8 mouse cellular contexts compared by ENCODE assay signal in the genomic region with DNA sequence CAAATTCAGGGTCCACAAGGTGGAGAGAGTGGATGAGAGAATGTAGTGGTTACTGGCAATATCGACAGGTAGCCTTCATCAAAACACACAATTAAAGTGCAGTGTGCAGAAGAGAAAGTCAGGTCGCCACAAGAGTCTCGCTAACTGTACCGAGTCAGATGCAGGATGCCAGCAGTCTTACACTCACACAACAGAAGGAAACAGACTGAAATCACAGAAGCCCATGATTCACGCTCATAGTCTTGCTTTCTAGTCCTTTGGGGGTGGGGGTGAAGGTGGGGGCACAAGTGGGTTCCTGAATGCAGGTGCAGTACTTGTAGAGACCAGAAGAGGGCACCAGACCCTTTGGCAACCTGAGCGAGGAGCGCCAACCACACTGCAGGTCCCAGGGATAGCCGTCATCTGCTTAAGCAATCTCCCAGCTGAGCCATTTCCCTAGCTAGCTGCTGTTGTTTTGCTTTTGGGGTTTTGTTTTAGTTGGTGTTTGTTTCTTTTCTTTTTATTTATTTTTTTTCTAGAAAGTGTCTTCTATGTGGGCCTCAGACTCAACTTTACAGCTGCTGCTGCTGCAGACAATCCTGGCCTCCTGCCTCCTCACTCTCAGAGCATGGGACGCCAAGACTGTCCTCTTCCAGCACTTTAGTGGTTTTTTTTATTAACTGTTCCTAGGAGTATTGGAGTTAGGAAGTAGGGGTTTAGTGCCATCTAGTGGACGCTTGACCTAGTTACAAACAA.
DNase-seq lines count a peak whose midpoint lies in the region; ATAC-seq and TF ChIP-seq lines count a peak whose summit lies in the region.

No protein-coding gene starts in this region.

- H3K9me3 ChIP-seq in MEL (replicated peaks; ENCODE audit: insufficient read depth, low read length): no peaks in the 10 kb centered on the region
- H3K9me3 ChIP-seq in forebrain, embryonic 16.5 days (ENCODE audit: control insufficient read depth, low read length): no peaks in the 10 kb centered on the region
- no peaks in the 10 kb centered on the region for H3K9me3 ChIP-seq in lung, embryonic 14.5 days (ENCODE audit: low read depth, low read length)

- peak; percentile 93 for DNase-seq in MEL (ENCODE audit: low read depth, low spot score)
- DNase-seq in cerebellum, adult 11-12 months: peak; percentile 58
- DNase-seq in heart, postnatal 36 days: peak; percentile 80 to 86
- peak; percentile 68 to 82 for DNase-seq in layer of hippocampus, adult 2 months (ENCODE audit: low spot score in 2 of 2)
- DNase-seq in lung, embryonic 14.5 days: peak; percentile 92
- DNase-seq in thymus, adult 2 months: peak; percentile 81

- 19% methylated on average over 10 of the region's 10 CpGs for WGBS in forebrain, embryonic 16.5 days
- WGBS in lung, embryonic 14.5 days: 21% methylated on average over 10 of the region's 10 CpGs
- 7% methylated on average over 10 of the region's 10 CpGs for WGBS in olfactory bulb, adult 2 months
- whole genome bisulfite sequencing in thymus, adult 2 months: 31% methylated on average over 10 of the region's 10 CpGs

- no peaks in the 10 kb centered on the region for H3K79me2 ChIP-seq in MEL (ENCODE audit: control insufficient read depth, insufficient read depth, low read length, poor library complexity)

- peak overlapping the region; percentile 22; the same call in 1 of the 2 replicates for H3K4me2 ChIP-seq in forebrain, embryonic 16.5 days (ENCODE audit: low read length)
- peak overlapping the region; percentile 48 for H3K4me2 ChIP-seq in lung, embryonic 14.5 days

- peak; percentile 87 for ATAC-seq in forebrain, embryonic 16.5 days
- peak; percentile 85 for ATAC-seq in lung, embryonic 14.5 days (ENCODE audit: insufficient read depth)

- TF ChIP-seq POLR2A in MEL (IDR thresholded peaks at IDR 0.05; ENCODE audit: control insufficient read depth in 1 of 2, insufficient read depth in 1 of 2, low read depth in 1 of 2, low read length in 2 of 2, poor library complexity in 1 of 2): no peak
- TF ChIP-seq POLR2A in olfactory bulb, adult 2 months (IDR thresholded peaks at IDR 0.05; ENCODE audit: insufficient read depth, low read depth, low read length): no peak
- TF ChIP-seq POLR2A in thymus, adult 2 months (IDR thresholded peaks at IDR 0.05; ENCODE audit: control insufficient read depth, extremely low read depth, insufficient read depth, low read length, poor library complexity): no peak

- no peaks in the 10 kb centered on the region for H3K4me1 ChIP-seq in MEL (ENCODE audit: control insufficient read depth in 1 of 2, insufficient read depth in 2 of 2, low read length in 2 of 2)
- peaks cover 5% of the 10 kb centered on the region for H3K4me1 ChIP-seq in forebrain, embryonic 16.5 days (replicated peaks; ENCODE audit: control insufficient read depth, insufficient read depth, low read length)
- no peaks in the 10 kb centered on the region for H3K4me1 ChIP-seq in lung, embryonic 14.5 days (ENCODE audit: insufficient read depth)
- H3K4me1 ChIP-seq in olfactory bulb, adult 2 months (ENCODE audit: control insufficient read depth, insufficient read depth, low read length): peaks cover 6% of the 10 kb centered on the region
- H3K4me1 ChIP-seq in thymus, adult 2 months (replicated peaks; ENCODE audit: control insufficient read depth, insufficient read depth, low read length): peaks cover 42% of the 10 kb centered on the region

- no peaks in the 10 kb centered on the region for H3K27me3 ChIP-seq in MEL (ENCODE audit: control insufficient read depth in 1 of 2, insufficient read depth in 2 of 2, low read length in 2 of 2)
- no peaks in the 10 kb centered on the region for H3K27me3 ChIP-seq in forebrain, embryonic 16.5 days (replicated peaks; ENCODE audit: control insufficient read depth, insufficient read depth, low read length)
- H3K27me3 ChIP-seq in lung, embryonic 14.5 days (ENCODE audit: insufficient read depth, low read length): no peaks in the 10 kb centered on the region
- H3K27me3 ChIP-seq in thymus, adult 2 months (ENCODE audit: control insufficient read depth, insufficient read depth, low read length): no peaks in the 10 kb centered on the region

- TF ChIP-seq EP300 in MEL (IDR thresholded peaks at IDR 0.05; ENCODE audit: low read depth in 1 of 2, low read length in 2 of 2): no peak

- peak overlapping the region; percentile 49 to 71 for H3K4me3 ChIP-seq in MEL (ENCODE audit: control insufficient read depth in 1 of 2, insufficient read depth in 1 of 2, low read depth in 2 of 2, low read length in 2 of 2)
- H3K4me3 ChIP-seq in forebrain, embryonic 16.5 days (replicated peaks; ENCODE audit: low read length): no peak overlapping the region
- H3K4me3 ChIP-seq in layer of hippocampus, adult 2 months: peak overlapping the region; percentile 15; the same call in 1 of the 2 replicates
- H3K4me3 ChIP-seq in lung, embryonic 14.5 days (ENCODE audit: low read depth, low read length): no peak overlapping the region
- no peak overlapping the region for H3K4me3 ChIP-seq in olfactory bulb, adult 2 months (ENCODE audit: insufficient read depth, low read depth, low read length)
- no peak overlapping the region for H3K4me3 ChIP-seq in thymus, adult 2 months (ENCODE audit: control insufficient read depth, insufficient read depth, low read length)

- peak overlapping the region; percentile 60 for H3K9ac ChIP-seq in MEL (ENCODE audit: control insufficient read depth, low read depth, low read length, poor library complexity, severe bottlenecking)
- H3K9ac ChIP-seq in forebrain, embryonic 16.5 days (replicated peaks; ENCODE audit: low read depth, low read length): no peak overlapping the region
- H3K9ac ChIP-seq in lung, embryonic 14.5 days: no peak overlapping the region

- intact Hi-C loops in heart, postnatal 36 days (cut with DNase I): loop anchor here (2.0 to 10.0 kb wide), 3 partner anchors 93 to 578 kb away; a partner anchor contains a TSS

- H3K27ac ChIP-seq in MEL (ENCODE audit: control insufficient read depth, low read depth, low read length): peak overlapping the region; percentile 65
- H3K27ac ChIP-seq in forebrain, embryonic 16.5 days (ENCODE audit: low read length): peak overlapping the region; percentile 33
- peak overlapping the region; percentile 64 for H3K27ac ChIP-seq in layer of hippocampus, adult 2 months
- H3K27ac ChIP-seq in lung, embryonic 14.5 days (ENCODE audit: low read depth): peak overlapping the region; percentile 70
- H3K27ac ChIP-seq in olfactory bulb, adult 2 months (ENCODE audit: insufficient read depth, low read depth, low read length): peak overlapping the region; percentile 42; the same call in 1 of the 2 replicates
- H3K27ac ChIP-seq in thymus, adult 2 months (ENCODE audit: control insufficient read depth, insufficient read depth, low read length): peak overlapping the region; percentile 72; the same call in 1 of the 2 replicates

- TF ChIP-seq RAD21 in MEL (IDR thresholded peaks at IDR 0.05; ENCODE audit: low read depth, low read length): peak; percentile 85

- TF ChIP-seq CTCF in MEL (IDR thresholded peaks at IDR 0.05 in 2 of 3, conservative IDR thresholded peaks at IDR 0.05 in 1 of 3; ENCODE audit: control insufficient read depth in 1 of 3, insufficient read depth in 1 of 3, low read depth in 2 of 3, low read length in 3 of 3, poor library complexity in 1 of 3, severe bottlenecking in 1 of 3): peak; percentile 77 to 90 (median 89)
- TF ChIP-seq CTCF in layer of hippocampus, adult 2 months (conservative IDR thresholded peaks at IDR 0.05): peak; percentile 87
- peak; percentile 94 for TF ChIP-seq CTCF in lung, embryonic 14.5 days (IDR thresholded peaks at IDR 0.05; ENCODE audit: low read depth)
- peak; percentile 86 for TF ChIP-seq CTCF in olfactory bulb, adult 2 months (IDR thresholded peaks at IDR 0.05; ENCODE audit: insufficient read depth, low read depth, low read length)
- TF ChIP-seq CTCF in thymus, adult 2 months (IDR thresholded peaks at IDR 0.05; ENCODE audit: borderline replicate concordance, control insufficient read depth, extremely low read depth, insufficient read depth, low read length, poor library complexity): peak; percentile 80

- H3K36me3 ChIP-seq in MEL (ENCODE audit: control insufficient read depth in 1 of 2, insufficient read depth in 2 of 2, low read length in 2 of 2): no peaks in the 10 kb centered on the region
- no peaks in the 10 kb centered on the region for H3K36me3 ChIP-seq in forebrain, embryonic 16.5 days (ENCODE audit: control insufficient read depth, insufficient read depth)
- H3K36me3 ChIP-seq in lung, embryonic 14.5 days (ENCODE audit: insufficient read depth): no peaks in the 10 kb centered on the region
- H3K36me3 ChIP-seq in thymus, adult 2 months (ENCODE audit: control insufficient read depth, insufficient read depth, low read length): peaks cover 27% of the 10 kb centered on the region

TF ChIP-seq in MEL, 35 proteins besides CTCF, POLR2A, EP300 and RAD21:
- TF ChIP-seq USF2 (IDR thresholded peaks at IDR 0.05; ENCODE audit: borderline replicate concordance in 1 of 2, insufficient read depth in 1 of 2, low read depth in 1 of 2, low read length in 2 of 2) (no peak), NELFE (IDR thresholded peaks at IDR 0.05; ENCODE audit: low read depth, low read length) (no peak), CHD2 (IDR thresholded peaks at IDR 0.05; ENCODE audit: low read length) (no peak), TAL1 (IDR thresholded peaks at IDR 0.05; ENCODE audit: low read length) (no peak), TBP (IDR thresholded peaks at IDR 0.05; ENCODE audit: low read depth, low read length) (0 out of 2 replicates have a peak, but pooled peaks have one; percentile 47), ZC3H11A (IDR thresholded peaks at IDR 0.05; ENCODE audit: low read depth, low read length) (peak; percentile 71), ZKSCAN1 (IDR thresholded peaks at IDR 0.05; ENCODE audit: low read depth, low read length) (no peak), CHD1 (IDR thresholded peaks at IDR 0.05; ENCODE audit: low read depth, low read length) (no peak), SIN3A (IDR thresholded peaks at IDR 0.05; ENCODE audit: low read length) (peak; percentile 74), SMC3 (IDR thresholded peaks at IDR 0.05; ENCODE audit: low read depth, low read length) (peak; percentile 61), NRF1 (IDR thresholded peaks at IDR 0.05; ENCODE audit: insufficient read depth, low read depth, low read length, poor library complexity, severe bottlenecking) (no peak), ELF1 (IDR thresholded peaks at IDR 0.05; ENCODE audit: low read depth, low read length) (no peak), GABPA (IDR thresholded peaks at IDR 0.05; ENCODE audit: low read depth, low read length) (no peak), MAFK (IDR thresholded peaks at IDR 0.05; ENCODE audit: borderline replicate concordance, low read depth, low read length) (no peak), MAZ (IDR thresholded peaks at IDR 0.05; ENCODE audit: low read depth, low read length) (peak; percentile 94), ETS1 (IDR thresholded peaks at IDR 0.05; ENCODE audit: low read depth, low read length) (peak; percentile 47), ZNF384 (IDR thresholded peaks at IDR 0.05; ENCODE audit: low read depth, low read length) (peak; percentile 74), POLR2AphosphoS5 (IDR thresholded peaks at IDR 0.05; ENCODE audit: borderline replicate concordance, low read depth, low read length) (no peak)

Comparison
In these comparisons a context has a peak if more than half of its experiments do, and no peak if none do; other contexts are left out.
1. H3K4me3 ChIP-seq: peak in MEL (2 of 2) and layer of hippocampus, adult 2 months (single experiment); none in forebrain, embryonic 16.5 days (single experiment), lung, embryonic 14.5 days (single experiment), olfactory bulb, adult 2 months (single experiment) and thymus, adult 2 months (single experiment).
2. Peak in every context shown above with its lines, with median percentiles within 50 percentile points of each other: DNase-seq, H3K27ac ChIP-seq and CTCF ChIP-seq.